Mouse (Mus musculus): Measurements from ENCODE around the gene Kdelr2. TPM values are rescaled to one million over a fixed set of nuclear protein-coding genes. Genes with fewer than 3 reads are reported as not detected.

Kdelr2 gene
- total RNA-seq, 2 experiments from 2014 or later = 32.5 to 37.7 TPM

DNA sequence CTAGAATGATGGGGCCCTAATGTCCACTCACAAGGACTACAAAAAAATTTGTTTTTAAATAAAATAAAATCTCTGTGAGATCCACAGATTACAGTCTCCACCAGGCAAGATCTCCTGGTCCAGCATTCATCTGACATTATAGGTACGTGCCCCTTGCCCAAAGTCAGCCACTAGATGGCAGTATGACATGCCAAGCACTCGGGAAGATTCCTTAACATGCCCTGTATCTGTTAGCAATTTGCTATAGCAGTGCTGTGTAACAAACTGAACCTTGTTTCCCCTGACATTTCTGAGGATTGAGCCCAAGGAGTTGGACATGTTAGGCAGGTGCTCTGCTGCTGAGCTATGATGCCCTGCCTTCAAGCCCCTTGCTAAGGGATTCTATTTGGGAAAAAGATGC lies 8.0 kb upstream of the Kdelr2 start:
- no peak for DNase-seq (ENCODE audit: low spot score in 2 of 2)
- intact Hi-C loops (cut with DNase I) = no loop called here

DNA sequence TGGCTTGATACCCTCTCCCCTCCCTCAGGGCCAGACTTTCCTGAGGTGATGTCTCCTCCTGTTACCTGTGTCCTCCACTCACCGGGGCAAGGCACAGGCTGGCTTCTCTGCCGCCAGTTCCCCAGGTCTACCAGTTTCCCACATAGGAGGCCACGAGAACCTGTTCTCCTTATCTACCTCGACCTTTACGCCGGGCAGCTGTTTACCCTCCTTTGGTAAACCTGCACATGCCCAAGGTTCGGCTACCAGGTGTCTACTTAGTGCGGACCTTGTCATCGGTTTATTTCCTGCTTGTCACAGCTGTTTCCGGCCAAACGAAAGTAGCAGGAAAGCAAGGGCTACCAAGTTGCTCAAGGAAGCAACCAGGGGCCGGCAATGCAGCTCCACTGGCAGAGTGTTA lies 3.1 kb upstream of the Kdelr2 start:
- DNase-seq (ENCODE audit: low spot score in 2 of 2) = no peak

DNA sequence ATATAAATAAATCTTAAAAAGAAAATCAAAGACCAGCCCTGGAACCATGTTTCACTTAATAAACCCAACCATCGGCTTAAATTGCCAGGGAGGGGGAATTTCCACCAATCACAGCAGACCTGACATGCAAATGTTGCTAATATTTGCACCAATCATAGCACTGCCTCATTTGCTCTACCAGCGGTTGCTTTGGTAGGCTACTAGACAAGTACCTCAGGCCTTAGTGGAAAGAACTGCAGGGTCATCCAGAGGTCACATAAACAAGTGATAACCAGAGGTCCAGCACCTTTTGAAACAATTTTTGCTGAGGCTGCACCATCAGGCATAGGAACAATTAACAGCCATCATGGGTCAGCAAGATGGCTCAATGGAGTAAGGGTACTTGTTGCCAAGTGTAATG lies 2.1 kb upstream of the Kdelr2 start:
- DNase-seq (ENCODE audit: low spot score in 2 of 2) = no peak
- intact Hi-C loops (cut with DNase I) = no loop called here

More for the DNA sequence above, 3.1 kb upstream of the Kdelr2 start:
- intact Hi-C loops (cut with DNase I) = no loop called here

DNA sequence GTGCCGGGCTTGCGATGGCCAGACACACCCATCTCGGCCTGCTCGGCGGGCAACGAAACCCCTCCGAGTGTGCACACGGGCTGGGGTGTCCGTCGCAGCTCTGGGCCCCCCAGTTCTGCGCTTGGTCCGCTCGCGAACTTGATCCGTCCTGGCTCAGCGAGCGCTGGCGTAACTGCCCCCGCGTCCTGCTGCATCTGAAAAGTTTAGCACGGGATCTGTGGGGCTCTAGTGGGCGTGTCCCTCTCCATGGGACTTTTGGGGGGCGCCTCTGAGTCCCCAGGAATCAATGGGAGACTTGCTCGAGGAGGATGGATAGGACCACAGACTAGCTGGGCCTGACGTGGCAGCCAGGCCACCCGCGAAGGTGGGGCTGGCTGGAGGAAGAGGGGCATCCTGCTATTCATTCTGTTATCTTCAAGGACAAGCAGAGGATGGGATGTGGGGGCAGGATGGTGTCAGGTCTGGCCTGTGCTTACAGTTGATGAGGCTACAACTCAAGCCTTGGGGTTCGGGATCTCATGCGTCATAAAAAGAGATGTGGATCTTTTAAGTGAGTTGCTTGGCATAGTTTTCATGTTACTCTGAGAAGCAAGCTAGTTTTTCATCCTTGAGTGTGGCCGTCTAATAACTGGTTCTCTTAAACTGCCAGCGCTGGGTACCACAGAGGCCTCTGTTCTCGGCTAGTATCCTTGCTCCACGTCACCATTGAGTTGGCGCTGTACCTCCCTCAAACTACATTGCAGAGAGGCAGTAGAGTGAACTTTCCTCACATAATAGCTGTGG lies 701 bp downstream of the Kdelr2 start:
- intact Hi-C loops (cut with DNase I) = no loop called here
- DNase-seq (ENCODE audit: low spot score in 2 of 2) = no peak

DNA sequence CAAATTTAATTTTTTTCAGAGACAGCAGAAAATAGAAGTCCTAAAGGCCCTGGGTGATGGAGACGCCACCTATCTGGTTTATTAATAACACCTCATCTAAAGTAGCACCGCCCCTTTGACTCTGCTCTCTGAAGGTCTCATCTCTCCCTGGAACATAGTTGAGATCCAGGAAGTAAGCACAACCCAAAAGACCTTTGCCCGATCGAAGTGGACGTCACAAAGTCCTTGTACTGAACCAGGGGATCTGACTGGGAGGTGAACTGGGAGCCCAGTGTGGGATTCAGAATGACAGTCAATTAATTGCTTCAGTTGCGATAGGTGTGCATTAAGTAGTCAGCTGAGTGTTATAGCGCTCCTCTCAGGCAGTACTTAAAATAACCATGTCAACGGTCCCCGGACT lies 1.6 kb downstream of the Kdelr2 start:
- intact Hi-C loops (cut with DNase I) = no loop called here
- no peak for DNase-seq (ENCODE audit: low spot score in 2 of 2)

DNA sequence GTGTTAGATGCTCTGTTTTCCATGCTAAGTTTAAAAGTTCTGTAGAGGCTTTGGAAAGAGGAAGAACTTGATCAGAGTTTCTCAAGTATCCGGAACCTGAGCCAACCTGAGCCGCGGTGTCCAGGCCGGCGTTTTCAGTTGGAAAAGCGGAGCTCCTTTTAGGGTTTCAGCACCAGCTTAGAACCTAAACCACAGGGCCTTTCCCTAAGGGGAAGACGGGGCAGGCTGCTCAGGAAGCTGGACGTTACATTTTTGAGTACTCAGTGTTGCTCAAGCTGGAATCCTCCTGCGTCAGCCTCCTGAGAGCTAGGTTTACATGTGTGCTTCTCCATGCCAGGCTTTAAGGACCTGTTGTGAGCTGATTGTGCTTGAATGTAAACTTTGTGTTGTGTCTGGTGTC lies 2.9 kb downstream of the Kdelr2 start:
- DNase-seq (ENCODE audit: low spot score in 2 of 2) = no peak
- intact Hi-C loops (cut with DNase I) = no loop called here

DNA sequence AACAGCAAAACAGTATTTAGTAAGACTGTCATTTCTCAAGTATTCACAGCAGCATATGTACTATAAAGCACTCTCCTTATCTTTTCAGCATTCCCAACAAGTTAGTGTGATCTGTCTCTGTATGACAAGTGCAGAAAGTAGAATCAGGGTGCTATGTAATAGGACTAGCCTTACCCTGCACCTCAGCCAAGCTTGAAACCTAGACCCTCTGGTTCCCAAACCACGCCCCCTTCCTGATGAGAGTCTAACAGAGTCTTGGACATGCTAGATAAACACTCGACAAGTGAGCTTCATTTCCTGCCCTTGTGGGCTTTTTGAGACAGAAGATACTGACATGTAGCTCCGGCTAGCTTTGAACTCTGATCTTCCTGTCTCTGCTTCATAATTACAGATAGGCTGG lies 5.6 kb downstream of the Kdelr2 start:
- DNase-seq (ENCODE audit: low spot score in 2 of 2) = no peak
- intact Hi-C loops (cut with DNase I) = no loop called here

DNA sequence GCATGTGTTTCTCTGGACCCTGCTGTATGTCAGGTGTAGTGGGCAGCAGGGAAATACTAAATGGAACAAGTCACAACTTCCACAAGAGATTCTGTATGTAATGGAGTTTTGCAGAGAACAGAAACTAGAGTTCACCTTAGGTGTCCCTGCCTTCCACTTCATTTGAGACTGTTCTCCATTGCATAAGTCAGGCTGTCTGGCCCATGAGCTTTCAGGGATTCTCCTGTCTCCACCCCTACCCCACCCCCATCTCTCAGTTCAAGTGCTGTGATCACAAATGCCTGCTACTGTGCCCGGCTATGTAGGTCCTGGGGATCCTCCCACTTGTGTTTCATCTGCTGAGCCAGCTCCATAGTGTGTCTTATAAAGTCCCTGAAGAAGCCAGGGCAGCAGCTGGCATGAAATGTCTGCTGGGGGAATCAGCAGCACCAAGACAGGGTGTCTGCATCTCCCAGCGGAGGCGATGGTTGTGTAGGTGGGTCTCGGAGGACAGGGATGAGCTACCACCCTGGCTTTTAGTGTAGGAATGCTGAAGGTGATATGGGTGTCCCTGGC lies 7.3 kb downstream of the Kdelr2 start:
- intact Hi-C loops (cut with DNase I) = no loop called here
- DNase-seq (ENCODE audit: low spot score in 2 of 2) = peak; percentile 30

DNA sequence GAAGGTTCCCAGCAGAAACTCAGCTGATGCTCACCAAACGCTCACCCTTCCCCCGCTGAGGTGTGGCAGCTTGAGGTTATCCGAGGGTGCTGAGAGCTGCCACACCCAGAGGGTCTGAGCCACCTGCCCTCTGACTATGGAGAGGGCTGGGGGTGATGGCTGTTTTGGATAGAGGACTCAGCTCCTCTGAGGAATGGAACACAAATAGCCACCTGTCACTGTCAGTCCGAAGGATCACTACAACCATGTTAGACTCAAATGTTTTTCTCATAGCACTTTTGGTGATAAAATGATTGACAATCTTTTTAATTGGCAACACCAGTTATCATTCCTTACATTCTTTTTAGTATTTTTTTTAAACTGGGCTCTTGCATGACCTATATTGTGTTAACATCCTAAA lies 17.8 kb downstream of the Kdelr2 start:
- intact Hi-C loops (cut with DNase I) = loop anchor here (5.0 kb wide), 1 partner anchor 89 kb away; no protein-coding TSS in a partner anchor
- no peak for DNase-seq (ENCODE audit: low spot score in 2 of 2)

DNA sequence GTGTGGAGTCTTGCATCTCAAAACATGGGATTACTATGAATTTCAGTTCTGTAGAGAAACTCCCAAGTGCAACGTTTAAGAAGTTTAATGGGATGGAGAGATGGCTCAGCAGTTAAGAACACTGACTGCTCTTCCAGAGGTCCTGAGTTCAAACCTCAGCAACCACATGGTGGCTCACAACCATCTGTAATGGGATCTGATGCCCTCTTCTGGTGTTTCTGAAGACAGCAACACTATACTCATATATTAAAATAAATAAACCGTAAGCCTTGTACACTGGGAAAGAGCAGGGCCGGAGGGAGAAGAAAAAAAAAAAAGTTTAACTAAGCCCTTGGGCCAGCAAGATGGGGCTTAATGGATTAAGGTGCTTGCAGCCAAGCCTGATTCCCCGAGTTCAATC lies 19.4 kb downstream of the Kdelr2 start:
- intact Hi-C loops (cut with DNase I) = loop anchor here (5.0 kb wide), 1 partner anchor 91 kb away; no protein-coding TSS in a partner anchor
- no peak for DNase-seq (ENCODE audit: low spot score in 2 of 2)

DNA sequence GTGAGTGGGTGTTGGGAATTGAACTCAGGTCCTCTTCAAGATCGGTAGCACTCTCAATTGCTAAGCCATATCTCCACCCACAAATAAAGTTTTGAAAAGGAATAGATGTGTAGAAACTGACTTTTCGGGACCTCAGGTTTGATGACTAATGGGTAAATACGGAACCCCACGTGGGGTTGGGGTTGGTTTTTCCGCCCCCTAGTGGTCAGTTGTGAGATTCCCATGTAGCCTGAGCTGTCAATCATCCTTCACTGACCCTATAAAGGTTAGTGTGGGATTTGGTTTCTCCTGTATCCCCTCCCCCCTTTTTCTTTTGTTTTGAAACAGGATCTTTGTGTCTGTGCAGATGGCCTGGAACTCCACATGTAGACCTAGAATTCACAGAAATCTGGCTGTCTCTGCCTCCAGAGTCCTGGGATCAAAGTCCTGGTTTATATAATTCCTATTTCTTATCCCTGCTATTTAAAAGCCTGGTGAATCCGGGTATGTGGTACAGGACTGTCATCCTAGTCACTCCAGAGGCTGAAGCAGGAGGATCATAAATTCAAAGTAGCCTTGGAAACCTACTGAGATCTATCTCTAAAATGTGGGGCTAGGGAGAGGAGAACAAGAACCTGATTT lies 20.4 kb downstream of the Kdelr2 start:
- DNase-seq (ENCODE audit: low spot score in 2 of 2) = peak; percentile 18 to 23

DNA sequence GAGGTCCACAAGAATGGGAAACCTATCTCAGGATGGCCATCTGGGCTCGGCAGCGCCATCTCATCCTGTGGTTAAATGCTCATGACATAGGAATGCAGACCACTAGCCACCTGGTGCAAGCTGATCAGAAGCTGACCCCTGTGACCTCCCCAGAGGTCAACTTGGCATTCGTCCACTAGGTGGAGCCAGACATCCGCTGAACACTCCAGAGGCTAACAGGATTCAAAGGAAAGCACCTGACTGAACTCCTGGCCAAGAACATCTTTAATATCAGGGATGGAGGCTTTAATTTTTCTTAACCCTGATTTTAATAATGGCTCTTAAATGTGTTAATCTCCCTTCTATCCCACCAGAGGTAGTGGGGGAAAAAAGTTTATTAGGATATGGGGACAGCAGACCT lies 30.8 kb downstream of the Kdelr2 start:
- intact Hi-C loops (cut with DNase I) = no loop called here
- DNase-seq (ENCODE audit: low spot score in 2 of 2) = peak; percentile 36 to 40

More for the DNA sequence above, 20.4 kb downstream of the Kdelr2 start:
- intact Hi-C loops (cut with DNase I) = loop anchor here (5.0 kb wide), 1 partner anchor 92 kb away; no protein-coding TSS in a partner anchor

DNA sequence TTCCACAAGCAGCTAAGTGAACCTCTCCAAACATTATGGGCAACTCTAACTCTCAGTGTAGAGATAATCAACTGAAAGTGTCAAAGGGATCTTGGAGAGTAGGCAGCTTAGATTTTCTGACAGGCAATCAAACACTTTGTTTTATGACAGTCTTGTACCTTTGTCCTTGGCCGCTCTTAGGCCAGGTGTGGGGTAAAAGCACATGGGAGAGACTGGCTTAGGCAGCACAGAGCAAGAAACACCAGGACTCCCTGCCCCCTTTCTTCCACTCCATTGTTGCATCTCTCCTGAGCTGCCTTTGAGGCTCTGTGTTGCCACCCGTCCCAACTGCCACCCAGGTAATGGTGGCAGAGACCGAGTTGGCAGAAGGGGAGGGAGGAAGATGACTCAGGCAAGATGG lies 37.7 kb downstream of the Kdelr2 start:
- no peak for DNase-seq (ENCODE audit: low spot score in 2 of 2)

DNA sequence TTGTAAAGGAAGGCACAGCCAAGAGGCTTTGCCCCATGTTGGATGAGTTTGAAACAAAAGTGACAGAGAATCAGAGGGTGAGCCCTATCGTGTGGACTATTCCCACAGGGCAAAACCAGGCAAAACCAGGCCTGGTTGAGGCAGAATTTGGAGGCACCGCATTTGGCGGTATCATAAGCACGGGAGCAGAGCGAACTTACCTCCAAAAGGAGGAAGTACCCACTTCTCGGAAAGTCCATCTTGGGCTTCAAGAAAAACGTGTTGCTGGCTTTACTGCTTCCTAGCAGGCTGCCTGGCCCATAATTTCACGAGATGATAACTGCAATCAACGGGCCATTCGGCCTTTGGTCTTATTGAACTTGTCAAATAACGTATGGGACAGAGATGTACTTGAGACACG lies 38.1 kb downstream of the Kdelr2 start:
- intact Hi-C loops (cut with DNase I) = no loop called here
- DNase-seq (ENCODE audit: low spot score in 2 of 2) = no peak

More for the DNA sequence above, 37.7 kb downstream of the Kdelr2 start:
- intact Hi-C loops (cut with DNase I) = no loop called here

DNA sequence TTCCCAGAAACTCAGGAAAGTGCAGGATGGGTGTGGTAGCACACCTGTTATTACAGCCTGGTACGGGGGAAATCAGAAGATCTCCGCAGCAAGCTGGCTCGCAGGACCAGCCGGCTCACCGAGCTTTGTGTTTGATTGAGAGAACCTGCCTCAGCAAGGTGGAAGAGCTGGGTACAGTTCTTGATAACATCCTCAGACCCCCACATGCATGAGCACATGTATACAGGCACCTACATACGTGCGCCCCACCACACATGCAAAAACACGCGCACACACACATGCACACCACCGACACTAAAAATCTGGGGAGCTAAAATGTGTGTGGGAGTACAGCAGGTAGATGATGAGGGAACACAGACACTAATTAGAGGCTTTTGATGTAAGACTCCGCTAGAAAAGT lies 60.0 kb downstream of the Kdelr2 start:
- intact Hi-C loops (cut with DNase I) = no loop called here
- DNase-seq (ENCODE audit: low spot score in 2 of 2) = no peak

DNA sequence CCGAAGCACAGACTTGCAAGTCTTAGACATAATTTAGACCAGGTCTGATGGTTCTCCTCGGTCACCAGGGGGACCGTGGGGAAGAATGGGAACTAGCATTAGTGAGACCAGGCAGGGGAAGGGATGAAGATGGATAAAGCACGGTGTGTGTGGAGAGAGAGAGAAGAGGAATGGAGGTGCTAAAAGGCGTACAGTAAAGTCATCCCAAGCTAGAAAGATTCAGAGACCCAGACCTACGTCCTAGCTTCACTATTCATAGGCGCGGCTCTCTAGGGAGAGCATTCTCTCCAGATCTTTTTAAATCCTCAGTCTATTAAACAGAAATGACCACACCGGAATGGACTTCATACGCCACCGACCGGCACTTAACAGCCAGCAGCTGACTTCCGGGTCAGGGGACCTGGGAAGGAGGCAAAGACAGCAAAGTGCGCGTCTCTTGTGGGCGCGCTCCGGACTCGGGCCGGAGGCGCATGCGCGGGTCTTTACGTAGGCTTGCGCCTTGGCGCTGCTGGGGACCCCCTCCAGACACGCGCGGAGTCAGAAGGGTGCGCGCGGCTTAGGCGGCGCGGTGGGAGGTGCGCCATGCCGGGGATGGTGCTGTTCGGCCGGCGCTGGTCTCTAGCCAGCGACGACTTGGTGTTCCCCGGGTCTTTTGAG lies 60.6 kb downstream of the Kdelr2 start, which contains the start of gene Daglb:
TSS of gene Daglb (plus strand) at position 485 of the 657 bp plus-strand sequence.
- intact Hi-C loops (cut with DNase I) = no loop called here

DNA sequence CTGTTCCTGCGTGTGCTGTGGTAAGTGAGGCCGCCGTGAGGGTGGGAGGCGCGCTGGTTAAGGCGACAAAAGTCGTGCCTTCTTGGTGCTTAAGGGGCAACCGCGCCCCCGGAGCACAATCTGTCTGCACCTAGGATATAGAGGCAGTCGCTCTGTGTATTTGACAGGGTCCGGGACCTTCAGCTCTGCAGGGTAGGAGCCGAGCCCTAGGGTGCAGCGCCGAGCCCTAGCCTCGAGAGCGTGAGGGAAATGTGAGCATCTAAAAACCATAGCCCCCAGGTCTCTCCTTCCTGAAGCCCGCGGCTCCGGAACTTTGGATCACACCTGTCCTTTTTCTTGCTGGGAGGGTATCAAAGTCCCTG lies 61.1 kb downstream of the Kdelr2 start:
- intact Hi-C loops (cut with DNase I) = loop anchor here (5.0 kb wide), 1 partner anchor 43 kb away; no protein-coding TSS in a partner anchor
- no peak for DNase-seq (ENCODE audit: low spot score in 2 of 2)

More for the DNA sequence above, 60.6 kb downstream of the Kdelr2 start, which contains the start of gene Daglb:
- DNase-seq (ENCODE audit: low spot score in 2 of 2) = peak; percentile 89 to 93

DNA sequence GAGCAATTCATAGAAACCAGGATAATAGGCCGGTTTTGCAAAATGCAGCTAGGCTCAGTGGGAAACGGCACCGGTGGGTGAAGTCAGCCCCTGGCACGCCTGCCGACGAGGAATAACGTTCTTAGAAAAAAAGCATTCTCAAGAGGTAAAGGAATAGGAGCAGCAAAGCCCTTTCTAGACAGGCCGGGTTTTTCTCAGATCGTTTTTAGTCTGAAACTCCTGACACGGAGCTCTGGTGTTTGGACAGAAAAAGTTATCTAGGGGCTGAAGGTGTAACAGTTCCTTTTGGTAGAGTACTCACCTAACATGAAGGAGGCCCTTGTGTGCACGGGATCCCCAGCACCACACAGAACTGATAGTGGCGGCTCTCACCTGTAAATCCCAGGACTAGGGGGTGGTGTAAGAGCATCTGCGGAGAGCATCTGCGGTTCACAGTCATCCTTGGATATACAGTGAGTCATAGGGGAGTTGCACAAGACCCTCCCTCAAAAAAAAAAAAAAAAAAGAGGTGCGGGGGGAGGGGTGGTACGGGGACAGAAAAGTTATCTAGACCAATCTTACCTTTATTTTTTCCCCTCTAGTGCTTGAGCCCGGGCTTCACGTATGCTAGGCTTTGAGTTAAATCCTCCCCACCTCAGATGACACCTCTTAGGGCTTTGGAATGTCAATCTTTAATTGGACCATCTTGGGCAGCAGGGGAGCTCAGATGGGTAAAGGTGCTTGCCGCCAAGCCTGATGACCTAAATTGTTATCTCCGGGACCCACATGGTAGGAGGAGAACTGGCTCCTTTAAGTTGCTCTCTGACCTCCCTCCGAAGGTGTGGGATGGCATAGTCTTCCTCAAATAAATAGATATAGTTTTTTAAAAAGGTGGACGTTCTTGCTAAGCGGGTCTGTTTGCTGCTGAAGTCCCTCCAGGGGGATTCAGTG lies 61.8 kb downstream of the Kdelr2 start:
- intact Hi-C loops (cut with DNase I) = loop anchor here (5.0 kb wide), 1 partner anchor 42 kb away; no protein-coding TSS in a partner anchor
- DNase-seq (ENCODE audit: low spot score in 2 of 2) = no peak

Data from left cerebral cortex, postnatal 36 days (tissue).